Mouse (Mus musculus): ENCODE data around the gene Pbx4. TPM values are rescaled to one million over a fixed set of nuclear protein-coding genes. Genes with fewer than 3 reads are reported as not detected.

Pbx4 gene
- polyA plus RNA-seq, 1 experiment from 2014 or later, result 2.7 TPM

- Histone ChIP-seq H3K4me1 (ENCODE audit: insufficient read depth) (no peaks in the 10 kb centered on the region), H3K9me3 (ENCODE audit: low read length) (no peaks in the 10 kb centered on the region), H3K27ac (ENCODE audit: low read depth) (no peak overlapping the region), H3K36me3 (replicated peaks; ENCODE audit: insufficient read depth, low read length) (peaks cover 92% of the 10 kb centered on the region), H3K4me3 (ENCODE audit: low read depth, low read length) (no peak overlapping the region), H3K9ac (replicated peaks) (no peak overlapping the region), H3K27me3 (ENCODE audit: insufficient read depth, low read length) (no peaks in the 10 kb centered on the region), H3K4me2 (ENCODE audit: low read depth, low read length) (no peak overlapping the region)
- TF ChIP-seq EP300 (IDR thresholded peaks at IDR 0.05; ENCODE audit: low read depth), result no peak
- no peak for TF ChIP-seq CTCF (IDR thresholded peaks at IDR 0.05; ENCODE audit: low read depth)
- ATAC-seq (no peak), DNase-seq (no peak)
- WGBS (ENCODE audit: insufficient replicate concordance), result 80% methylated on average over 12 of the region's 12 CpGs
These were observed 80.3 kb downstream of the Pbx4 start for GRCm38 (mm10) chr8:69912478-69913074.

GRCm38 (mm10) chr8:69914526-69914925, 82.2 kb downstream of the Pbx4 start:
- H3K9me3 ChIP-seq (ENCODE audit: low read length), result no peaks in the 10 kb centered on the region
- H3K36me3 ChIP-seq (replicated peaks; ENCODE audit: insufficient read depth, low read length), result peaks cover 82% of the 10 kb centered on the region
- peaks cover 6% of the 10 kb centered on the region for H3K4me1 ChIP-seq (ENCODE audit: insufficient read depth)
- no peak overlapping the region for H3K4me2 ChIP-seq (ENCODE audit: low read depth, low read length)
- WGBS (ENCODE audit: insufficient replicate concordance), result 82% methylated on average over 4 of the region's 4 CpGs
- H3K27ac ChIP-seq (ENCODE audit: low read depth), result no peak overlapping the region
- no peaks in the 10 kb centered on the region for H3K27me3 ChIP-seq (ENCODE audit: insufficient read depth, low read length)
- no peak for TF ChIP-seq EP300 (IDR thresholded peaks at IDR 0.05; ENCODE audit: low read depth)
- no peak for TF ChIP-seq CTCF (IDR thresholded peaks at IDR 0.05; ENCODE audit: low read depth)
- no peak overlapping the region for H3K4me3 ChIP-seq (ENCODE audit: low read depth, low read length)
- no peak for DNase-seq
- no peak for ATAC-seq
- H3K9ac ChIP-seq (replicated peaks), result no peak overlapping the region

- H3K4me1 ChIP-seq (ENCODE audit: insufficient read depth), result peaks cover 18% of the 10 kb centered on the region
- no peak overlapping the region for H3K27ac ChIP-seq (ENCODE audit: low read depth)
- WGBS (ENCODE audit: insufficient replicate concordance), result 79% methylated on average over 5 of the region's 5 CpGs
- no peak for TF ChIP-seq EP300 (IDR thresholded peaks at IDR 0.05; ENCODE audit: low read depth)
- TF ChIP-seq CTCF (IDR thresholded peaks at IDR 0.05; ENCODE audit: low read depth), result peak; percentile 17; the same call in 1 of the 2 replicates
- H3K36me3 ChIP-seq (replicated peaks; ENCODE audit: insufficient read depth, low read length), result peaks cover 71% of the 10 kb centered on the region
- no peak overlapping the region for H3K4me2 ChIP-seq (ENCODE audit: low read depth, low read length)
- H3K27me3 ChIP-seq (ENCODE audit: insufficient read depth, low read length), result no peaks in the 10 kb centered on the region
- no peak overlapping the region for H3K9ac ChIP-seq (replicated peaks)
- H3K9me3 ChIP-seq (ENCODE audit: low read length), result no peaks in the 10 kb centered on the region
- DNase-seq (no peak), ATAC-seq (no peak)
- no peak overlapping the region for H3K4me3 ChIP-seq (ENCODE audit: low read depth, low read length)
These were observed 83.5 kb downstream of the Pbx4 start for GRCm38 (mm10) chr8:69915748-69916147.

GRCm38 (mm10) chr8:69918506-69918905, 86.2 kb downstream of the Pbx4 start:
- no peaks in the 10 kb centered on the region for H3K27me3 ChIP-seq (ENCODE audit: insufficient read depth, low read length)
- ATAC-seq (no peak), DNase-seq (no peak)
- H3K4me2 ChIP-seq (ENCODE audit: low read depth, low read length), result no peak overlapping the region
- TF ChIP-seq CTCF (IDR thresholded peaks at IDR 0.05; ENCODE audit: low read depth) (no peak), EP300 (IDR thresholded peaks at IDR 0.05; ENCODE audit: low read depth) (no peak)
- H3K4me3 ChIP-seq (ENCODE audit: low read depth, low read length), result no peak overlapping the region
- H3K4me1 ChIP-seq (ENCODE audit: insufficient read depth), result peaks cover 41% of the 10 kb centered on the region
- peaks cover 45% of the 10 kb centered on the region for H3K36me3 ChIP-seq (replicated peaks; ENCODE audit: insufficient read depth, low read length)
- no peak overlapping the region for H3K27ac ChIP-seq (ENCODE audit: low read depth)
- no peaks in the 10 kb centered on the region for H3K9me3 ChIP-seq (ENCODE audit: low read length)
- no peak overlapping the region for H3K9ac ChIP-seq (replicated peaks)

GRCm38 (mm10) chr8:69919010-69919409, 86.7 kb downstream of the Pbx4 start:
- Histone ChIP-seq H3K4me1 (ENCODE audit: insufficient read depth) (peaks cover 46% of the 10 kb centered on the region), H3K36me3 (replicated peaks; ENCODE audit: insufficient read depth, low read length) (peaks cover 40% of the 10 kb centered on the region)

GRCm38 (mm10) chr8:69919876-69920662, 87.8 kb downstream of the Pbx4 start:
- Histone ChIP-seq H3K36me3 (replicated peaks; ENCODE audit: insufficient read depth, low read length) (peaks cover 30% of the 10 kb centered on the region), H3K27ac (ENCODE audit: low read depth) (peak overlapping the region; percentile 88), H3K4me1 (ENCODE audit: insufficient read depth) (peaks cover 50% of the 10 kb centered on the region), H3K9ac (replicated peaks) (peak overlapping the region; percentile 30; the same call in 1 of the 2 replicates), H3K27me3 (ENCODE audit: insufficient read depth, low read length) (no peaks in the 10 kb centered on the region), H3K4me2 (ENCODE audit: low read depth, low read length) (peak overlapping the region; percentile 64), H3K4me3 (ENCODE audit: low read depth, low read length) (no peak overlapping the region), H3K9me3 (ENCODE audit: low read length) (no peaks in the 10 kb centered on the region)
- TF ChIP-seq CTCF (IDR thresholded peaks at IDR 0.05; ENCODE audit: low read depth) (no peak), EP300 (IDR thresholded peaks at IDR 0.05; ENCODE audit: low read depth) (peak; percentile 79)
- DNase-seq (peak; percentile 85), ATAC-seq (peak; percentile 84)
- 28% methylated on average over 11 of the region's 11 CpGs for WGBS (ENCODE audit: insufficient replicate concordance)

More at GRCm38 (mm10) chr8:69919010-69919409, 86.7 kb downstream of the Pbx4 start:
- 50% methylated on average over 1 of the region's 1 CpGs for WGBS (ENCODE audit: insufficient replicate concordance)
- H3K9me3 ChIP-seq (ENCODE audit: low read length), result no peaks in the 10 kb centered on the region
- no peak overlapping the region for H3K9ac ChIP-seq (replicated peaks)
- ATAC-seq (peak; percentile 36), DNase-seq (peak; percentile 79)
- H3K27me3 ChIP-seq (ENCODE audit: insufficient read depth, low read length), result no peaks in the 10 kb centered on the region
- TF ChIP-seq EP300 (IDR thresholded peaks at IDR 0.05; ENCODE audit: low read depth) (no peak), CTCF (IDR thresholded peaks at IDR 0.05; ENCODE audit: low read depth) (peak; percentile 96)
- H3K4me2 ChIP-seq (ENCODE audit: low read depth, low read length), result no peak overlapping the region
- H3K27ac ChIP-seq (ENCODE audit: low read depth), result no peak overlapping the region
- H3K4me3 ChIP-seq (ENCODE audit: low read depth, low read length), result no peak overlapping the region
